Mouse (Mus musculus) G1E (cell line): ENCODE data around the gene Mrps25.

Experiments
- CTCF ChIP-seq: IDR thresholded peaks from 2 replicates; pipeline ENCODE4 v1.5.1; 2012; ENCODE audit warnings: low read depth, low read length, inconsistent platforms, mixed read lengths
- GATA1 ChIP-seq: IDR thresholded peaks from 2 replicates; pipeline ENCODE4 v1.6.1; 2012; ENCODE audit warnings: borderline replicate concordance, low read length, inconsistent platforms, mixed read lengths
- TAL1 ChIP-seq: conservative IDR thresholded peaks from 2 replicates; pipeline ENCODE4 v1.6.1; 2012; ENCODE audit warnings: low read depth, low read length, inconsistent platforms, mixed read lengths

DNA sequence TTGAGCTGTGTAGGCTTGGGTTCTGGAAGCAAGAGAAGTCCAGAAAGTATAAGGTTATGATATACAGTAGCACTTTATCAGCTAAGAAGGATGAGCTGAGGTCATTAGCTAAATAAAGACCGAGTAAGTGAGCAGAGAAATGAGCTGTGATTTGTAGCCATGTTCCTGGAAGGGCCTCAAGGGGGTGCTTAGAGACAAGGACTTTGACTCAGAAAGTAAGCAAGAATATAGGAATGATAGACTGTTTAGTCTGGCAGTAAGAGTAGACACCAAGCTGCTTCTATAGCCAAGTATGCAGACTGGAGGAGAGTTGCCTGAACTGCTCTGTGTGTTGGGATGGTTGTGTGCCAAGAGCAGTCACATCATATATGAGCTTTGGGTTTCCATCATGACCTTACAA lies 30.1 kb downstream of the Mrps25 start:
- no peak for TF ChIP-seq TAL1
- no peak for TF ChIP-seq CTCF
- no peak for TF ChIP-seq GATA1
